Mouse (Mus musculus) lung, postnatal 36 days (tissue): ENCODE results near the gene Gba.
"Not testable (repeated sequence)": the region's sequence is repeated elsewhere in the genome, so short reads cannot be mapped to it uniquely, and the experiment has no call there.

Experiments used
- DNase-seq: peaks from one replicate; pipeline ENCODE4 v3.0.0; 2022; ENCODE audit warnings: mixed read lengths

Gba gene

DNA sequence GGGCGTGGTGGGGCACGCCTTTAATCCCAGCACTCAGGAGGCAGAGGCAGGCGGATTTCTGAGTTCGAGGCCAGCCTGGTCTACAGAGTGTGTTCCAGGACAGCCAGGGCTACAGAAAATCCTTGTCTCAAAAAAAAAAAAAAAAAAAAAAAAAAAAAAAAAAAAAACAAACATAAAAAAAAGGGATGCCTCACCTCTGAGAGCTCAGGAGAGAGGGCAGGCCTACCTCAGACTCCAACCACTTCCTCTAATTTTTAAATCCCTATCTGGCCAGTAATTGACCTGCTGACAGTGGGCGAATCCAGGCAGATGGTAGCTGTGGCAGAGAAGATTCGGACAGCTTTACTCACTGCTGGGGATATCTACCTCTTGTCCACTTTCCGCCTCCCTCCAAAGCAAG, 13.7 kb downstream of the Gba start:
- DNase-seq, result not testable (repeated sequence)

DNA sequence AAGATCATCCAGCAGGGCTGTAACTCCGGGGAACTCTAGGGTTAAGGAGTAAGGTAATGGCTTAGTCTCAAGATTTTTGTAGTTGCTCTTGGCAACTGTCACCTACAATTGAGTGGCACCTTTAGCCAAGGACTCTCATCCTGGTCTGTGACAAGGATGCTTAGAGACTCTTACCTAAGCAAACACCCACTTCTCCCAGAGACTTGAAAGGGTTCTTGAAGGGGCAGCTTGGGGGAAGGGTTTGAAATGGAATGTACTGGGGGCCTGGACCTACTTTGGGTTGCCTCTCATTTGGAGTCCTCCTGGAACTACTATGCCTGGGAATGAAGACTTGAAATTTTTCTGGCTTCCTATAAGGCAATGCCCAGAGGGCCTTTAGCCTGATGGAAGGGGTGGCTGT, 15.5 kb downstream of the Gba start:
- DNase-seq, result peak; percentile 83

DNA sequence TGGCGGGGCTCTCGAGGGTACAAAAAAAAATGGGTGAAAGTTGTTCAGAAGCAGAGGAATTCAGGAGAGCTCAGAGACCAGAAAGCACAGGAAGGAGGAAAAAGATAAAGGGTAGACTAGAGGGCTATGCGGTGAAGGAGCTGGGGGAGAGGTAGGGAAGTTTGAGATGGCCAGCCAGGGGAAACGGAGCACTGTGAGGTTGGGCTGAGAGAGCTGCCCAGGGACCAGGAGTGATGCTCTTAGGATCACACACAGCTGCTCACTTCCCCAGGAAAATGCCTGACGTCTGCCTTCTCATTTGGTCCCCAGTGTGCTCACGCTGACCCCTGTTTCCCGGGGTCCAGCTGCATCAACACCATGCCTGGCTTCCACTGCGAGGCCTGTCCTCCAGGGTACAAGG, 16.8 kb downstream of the Gba start:
- DNase-seq, result no peak

DNA sequence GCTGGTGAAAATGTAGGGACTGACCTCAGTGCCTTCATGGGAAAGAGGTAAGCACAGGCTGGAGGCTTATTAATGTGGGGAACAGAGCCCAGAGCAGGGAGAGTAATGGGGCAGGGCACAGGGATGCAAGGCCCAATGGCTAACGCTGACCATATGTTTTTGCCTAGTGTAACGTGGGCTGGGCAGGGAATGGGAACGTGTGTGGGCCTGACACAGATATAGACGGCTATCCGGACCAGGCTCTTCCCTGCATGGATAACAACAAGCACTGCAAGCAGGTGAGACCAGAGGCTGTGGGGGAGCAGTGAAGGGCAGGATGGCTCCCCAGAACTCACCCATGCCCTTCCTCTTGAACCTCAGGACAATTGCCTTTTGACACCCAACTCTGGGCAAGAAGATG, 18.4 kb downstream of the Gba start:
- DNase-seq, result no peak

DNA sequence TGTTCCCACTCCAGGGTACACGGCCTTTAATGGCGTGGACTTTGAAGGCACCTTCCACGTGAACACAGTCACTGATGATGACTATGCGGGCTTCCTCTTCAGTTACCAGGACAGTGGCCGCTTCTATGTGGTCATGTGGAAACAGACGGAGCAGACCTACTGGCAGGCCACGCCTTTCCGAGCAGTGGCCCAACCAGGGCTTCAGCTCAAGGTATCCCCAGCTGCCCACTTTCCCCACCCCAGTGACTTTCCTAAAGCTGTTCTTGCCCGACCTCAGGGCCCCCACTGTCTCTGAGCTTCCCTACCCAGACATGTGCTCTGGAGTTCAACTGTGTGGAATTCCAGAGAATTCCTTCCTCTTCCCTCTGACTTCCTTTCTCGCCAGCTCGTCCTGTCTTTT, 22.1 kb downstream of the Gba start:
- no peak for DNase-seq

DNA sequence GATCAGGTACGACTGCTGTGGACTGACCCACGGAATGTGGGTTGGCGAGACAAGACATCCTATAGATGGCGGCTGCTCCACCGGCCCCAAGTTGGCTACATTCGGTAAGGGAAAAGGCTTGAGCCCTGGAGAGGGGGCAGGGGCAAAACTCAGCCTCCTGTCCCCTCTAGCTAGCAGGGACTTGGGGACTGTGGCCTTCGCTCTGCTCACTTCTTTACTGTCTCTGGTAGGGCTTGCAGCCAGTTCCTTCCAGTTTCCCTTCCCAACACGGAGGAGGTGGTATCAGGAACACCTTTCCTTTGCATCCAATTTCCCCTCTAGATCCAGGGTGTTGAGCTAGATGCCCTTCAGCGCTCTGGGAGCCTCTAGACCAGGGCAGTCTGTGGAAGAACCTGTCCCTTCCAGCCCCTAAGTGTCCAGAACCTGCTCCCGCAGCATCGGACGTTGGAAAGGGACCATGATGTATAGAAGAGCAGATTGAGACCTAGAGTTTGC, 22.6 kb downstream of the Gba start:
- no peak for DNase-seq

DNA sequence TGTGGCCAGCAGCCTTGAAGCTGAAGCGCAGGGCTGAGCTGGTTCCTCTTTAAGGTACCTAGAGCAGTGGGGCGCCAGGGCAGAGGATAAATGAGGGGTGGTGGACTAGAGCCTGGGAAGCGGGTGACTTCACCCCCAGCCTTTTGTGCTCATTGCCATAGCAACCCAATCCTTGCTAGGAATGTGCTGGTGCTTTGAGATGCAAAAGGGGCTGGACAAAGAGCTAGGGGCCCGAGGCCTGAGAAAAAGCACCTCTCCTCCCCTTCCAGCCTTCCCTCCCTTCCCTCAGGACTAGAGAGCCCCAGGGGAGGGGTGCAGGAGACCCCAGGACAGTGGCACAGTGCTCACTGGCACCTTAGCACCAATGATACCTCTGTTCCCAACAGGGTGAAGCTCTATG, 23.2 kb downstream of the Gba start:
- no peak for DNase-seq

DNA sequence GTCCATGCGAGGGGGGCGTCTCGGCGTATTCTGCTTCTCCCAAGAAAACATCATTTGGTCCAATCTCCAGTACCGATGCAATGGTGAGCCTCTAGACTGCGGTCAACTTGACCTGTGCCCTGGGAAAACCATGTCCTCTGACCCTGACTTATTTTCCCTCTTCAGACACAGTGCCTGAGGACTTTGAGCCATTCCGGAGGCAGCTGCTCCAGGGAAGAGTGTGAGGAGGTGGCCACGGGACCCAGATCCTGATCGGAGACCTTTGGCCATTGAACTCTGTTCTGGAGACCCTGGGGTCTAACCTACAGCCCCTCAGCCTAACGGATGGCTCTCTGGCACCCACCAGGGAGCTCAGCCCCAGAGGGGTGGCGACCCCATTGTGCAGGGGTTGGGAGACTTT, 23.6 kb downstream of the Gba start:
- no peak for DNase-seq

DNA sequence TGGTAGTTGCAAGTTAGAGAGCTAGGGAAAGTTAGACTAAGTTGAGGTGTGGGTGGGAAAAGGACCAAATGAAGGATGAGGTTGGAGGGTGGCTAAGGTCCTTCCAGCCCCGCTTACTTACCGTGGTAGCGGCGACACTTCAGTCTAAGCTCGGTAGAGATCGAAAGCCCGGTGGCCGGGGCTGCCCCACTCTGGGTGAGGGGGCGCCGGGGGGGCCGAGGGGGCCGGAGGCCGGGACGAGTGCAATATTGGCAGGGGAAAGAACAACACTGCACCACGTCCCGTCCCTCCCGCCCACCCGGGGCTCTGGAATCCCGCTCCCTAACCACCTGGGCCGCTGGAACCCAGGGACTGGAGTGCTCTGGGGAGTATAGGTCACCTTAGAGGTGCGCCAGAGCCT, 24.2 kb downstream of the Gba start, which contains the start of gene Mtx1:
TSS of gene Mtx1 (minus strand) at position 189 of the 400 bp plus-strand sequence.
- DNase-seq, result no peak

DNA sequence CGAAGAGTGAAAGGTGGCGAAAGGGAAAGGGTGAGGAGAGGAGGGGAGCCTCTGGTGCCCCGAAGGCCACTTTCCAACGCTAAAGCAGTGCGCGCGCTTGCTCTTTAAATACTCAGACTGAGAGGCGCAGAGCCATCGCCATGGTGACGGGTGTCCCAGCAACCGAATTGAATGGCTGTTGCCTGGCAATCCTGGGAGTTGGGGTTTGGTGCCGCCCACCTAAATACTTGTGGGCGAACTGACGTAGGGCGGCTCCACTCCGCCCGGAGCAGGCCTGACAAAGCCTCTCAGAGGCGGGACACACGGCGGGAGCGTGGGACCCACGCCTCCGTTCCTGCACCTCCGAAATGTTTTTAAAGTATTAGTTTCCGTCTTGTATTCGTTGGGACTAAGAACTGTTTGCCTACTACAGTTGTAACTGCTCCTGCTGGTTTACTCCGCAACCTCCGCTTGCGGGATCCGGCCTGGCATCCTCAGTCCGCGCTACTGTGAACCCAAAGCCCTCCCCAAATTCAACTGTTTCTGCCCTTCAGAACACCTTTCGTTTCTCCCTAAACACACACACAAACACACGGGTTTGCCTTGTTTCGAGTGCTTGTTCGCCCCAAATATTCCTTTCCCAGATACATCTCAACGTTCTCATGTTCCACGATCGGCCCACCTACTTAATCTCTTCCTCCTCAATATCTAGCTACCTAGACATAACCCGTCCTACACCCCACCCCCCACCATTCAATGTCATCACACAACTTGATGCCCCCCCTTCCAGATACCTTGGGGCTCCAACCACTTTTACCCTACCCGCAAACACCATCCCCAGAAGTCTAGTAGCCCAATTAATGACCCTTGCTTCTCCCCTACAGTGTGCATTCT, 24.8 kb downstream of the Gba start:
- DNase-seq, result peak; percentile 97

DNA sequence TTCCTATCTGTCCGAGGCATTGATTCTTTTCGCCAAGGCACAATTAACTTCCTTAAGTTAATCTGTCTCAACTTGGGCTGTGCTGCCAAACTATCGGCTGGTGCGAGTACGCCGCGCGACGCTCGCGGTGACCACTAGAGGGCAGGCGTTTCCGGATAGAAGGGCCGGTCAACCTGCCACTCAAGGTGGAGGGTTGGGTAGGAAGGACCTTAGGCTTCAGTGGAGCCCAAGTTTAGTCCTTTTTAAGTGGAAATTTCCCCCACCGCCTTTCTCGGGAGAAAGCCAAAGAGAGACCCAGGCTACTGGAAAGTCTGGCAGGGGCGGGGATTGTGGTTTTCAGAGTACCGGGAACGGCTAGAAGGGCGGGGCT, 25.4 kb downstream of the Gba start:
- DNase-seq, result peak; percentile 96

DNA sequence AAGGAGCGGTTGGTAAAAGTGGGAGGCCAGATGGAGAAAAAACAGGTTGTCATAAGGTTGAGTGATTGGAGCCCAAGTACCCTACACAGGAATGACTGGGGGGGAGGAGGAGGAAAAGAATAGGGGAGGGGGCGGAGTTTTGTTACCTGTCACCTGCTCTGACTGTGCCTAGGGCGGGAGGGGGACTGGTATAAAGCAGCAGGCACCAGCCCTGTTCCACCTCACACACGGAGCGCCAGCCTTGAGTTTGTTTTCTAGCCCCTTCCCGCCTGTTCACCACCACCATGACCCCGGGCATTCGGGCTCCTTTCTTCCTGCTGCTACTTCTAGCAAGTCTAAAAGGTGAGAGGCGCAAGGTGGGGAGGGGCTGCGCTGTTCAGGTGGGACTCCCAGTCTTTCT, 26.1 kb downstream of the Gba start, which contains the start of gene Muc1:
TSS of gene Muc1 (plus strand) at position 222 of the 400 bp plus-strand sequence.
- peak; percentile 82 for DNase-seq

DNA sequence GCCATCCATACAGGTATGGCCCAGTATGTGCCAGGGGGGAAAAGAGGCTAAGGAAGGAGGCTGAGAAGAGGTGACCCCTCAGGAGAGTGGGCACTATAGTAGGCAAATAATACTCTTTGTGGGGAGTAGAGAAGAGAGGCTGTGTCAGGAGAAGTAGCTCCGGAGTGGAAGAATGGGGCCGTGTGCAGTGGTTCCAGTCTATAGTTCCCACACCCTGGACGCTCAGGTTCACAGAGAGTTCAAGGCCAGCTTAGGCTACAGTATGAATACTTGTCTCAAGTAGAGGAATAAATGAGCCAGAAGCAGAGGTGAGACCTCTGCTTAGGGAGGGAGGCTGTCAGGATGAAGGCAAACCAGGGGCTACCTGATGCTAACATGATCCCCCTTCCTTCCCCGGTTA, 26.5 kb downstream of the Gba start:
- no peak for DNase-seq

DNA sequence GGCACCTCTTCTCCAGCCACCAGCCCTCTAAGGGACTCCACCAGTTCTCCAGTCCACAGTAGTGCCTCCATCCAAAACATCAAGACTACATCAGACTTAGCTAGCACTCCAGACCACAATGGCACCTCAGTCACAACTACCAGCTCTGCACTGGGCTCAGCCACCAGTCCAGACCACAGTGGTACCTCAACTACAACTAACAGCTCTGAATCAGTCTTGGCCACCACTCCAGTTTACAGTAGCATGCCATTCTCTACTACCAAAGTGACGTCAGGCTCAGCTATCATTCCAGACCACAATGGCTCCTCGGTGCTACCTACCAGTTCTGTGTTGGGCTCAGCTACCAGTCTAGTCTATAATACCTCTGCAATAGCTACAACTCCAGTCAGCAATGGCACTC, 27.8 kb downstream of the Gba start:
- no peak for DNase-seq

DNA sequence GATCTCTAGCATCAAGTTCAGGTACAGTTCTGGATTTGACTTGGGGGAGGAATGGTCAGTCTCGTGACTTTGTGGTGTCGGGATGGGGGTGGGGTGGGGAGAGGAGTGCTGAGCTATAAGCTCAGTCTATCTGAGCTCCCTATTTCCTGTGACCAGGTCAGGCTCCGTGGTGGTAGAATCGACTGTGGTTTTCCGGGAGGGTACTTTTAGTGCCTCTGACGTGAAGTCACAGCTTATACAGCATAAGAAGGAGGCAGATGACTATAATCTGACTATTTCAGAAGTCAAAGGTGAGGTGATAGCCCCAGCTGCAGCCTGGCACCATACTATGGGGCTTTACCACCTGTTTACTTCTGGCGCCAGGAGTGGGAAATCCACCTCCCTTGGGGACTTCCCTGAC, 28.6 kb downstream of the Gba start:
- no peak for DNase-seq

DNA sequence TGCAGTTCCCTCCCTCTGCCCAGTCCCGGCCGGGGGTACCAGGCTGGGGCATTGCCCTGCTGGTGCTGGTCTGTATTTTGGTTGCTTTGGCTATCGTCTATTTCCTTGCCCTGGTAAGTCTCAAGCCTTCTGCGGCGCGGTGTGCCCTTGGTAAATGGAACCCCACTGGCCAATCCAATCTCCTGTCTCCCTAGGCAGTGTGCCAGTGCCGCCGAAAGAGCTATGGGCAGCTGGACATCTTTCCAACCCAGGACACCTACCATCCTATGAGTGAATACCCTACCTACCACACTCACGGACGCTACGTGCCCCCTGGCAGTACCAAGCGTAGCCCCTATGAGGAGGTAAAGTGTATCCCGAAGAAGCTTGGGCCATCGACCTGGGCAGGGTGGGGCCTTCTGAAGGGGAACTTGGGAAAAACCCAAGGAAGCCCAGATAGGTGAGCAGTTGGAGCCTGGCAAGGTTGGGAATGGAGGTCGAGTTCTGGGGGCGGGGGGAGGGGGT, 29.1 kb downstream of the Gba start:
- DNase-seq, result no peak

DNA sequence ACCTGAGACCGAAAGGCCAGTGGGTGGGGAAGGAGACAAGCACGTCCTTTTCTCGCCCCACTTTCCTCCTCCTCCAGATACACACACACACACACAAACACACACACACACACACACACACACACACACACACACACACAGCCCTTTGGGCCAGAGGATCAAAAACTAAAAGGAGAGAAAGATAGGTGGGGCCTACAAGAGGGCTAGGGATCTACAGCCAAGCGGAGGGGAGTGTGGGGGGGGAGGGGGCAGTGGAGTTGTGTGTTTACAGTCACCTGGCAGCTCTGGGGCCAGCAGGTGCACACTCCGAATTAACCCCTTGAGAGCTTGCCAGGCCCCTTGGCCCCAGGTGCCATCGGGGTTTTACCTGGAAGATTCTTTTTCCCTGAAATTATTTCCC, 29.9 kb downstream of the Gba start:
- DNase-seq, result peak; percentile 81

DNA sequence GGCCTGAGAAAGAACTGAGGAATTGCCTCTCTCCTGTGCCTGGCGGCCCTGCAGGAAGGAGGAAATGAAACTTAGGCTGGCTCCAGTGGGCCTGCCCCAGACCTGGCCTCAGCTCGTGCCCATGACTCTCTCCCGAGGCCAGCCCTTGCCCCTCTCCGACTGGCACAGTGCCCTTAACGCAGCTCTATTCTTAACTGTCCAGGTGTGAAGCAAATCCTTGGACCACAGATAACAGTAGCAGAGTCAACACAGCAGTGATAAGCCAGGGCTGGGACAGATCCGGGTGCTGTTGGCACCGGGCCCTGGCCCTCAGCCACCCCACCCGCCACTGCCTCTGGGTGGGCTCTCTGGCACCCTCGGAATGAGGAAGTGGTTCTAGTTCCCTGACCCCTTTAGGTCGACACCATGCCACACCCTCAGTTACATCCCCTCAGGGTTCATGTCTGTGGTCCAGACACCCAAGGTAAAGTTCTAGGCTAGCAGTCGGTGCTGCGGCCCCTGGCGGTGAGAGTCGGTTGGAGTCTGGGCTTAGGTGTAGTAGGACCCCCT, 30.9 kb downstream of the Gba start:
- peak; percentile 75 for DNase-seq

DNA sequence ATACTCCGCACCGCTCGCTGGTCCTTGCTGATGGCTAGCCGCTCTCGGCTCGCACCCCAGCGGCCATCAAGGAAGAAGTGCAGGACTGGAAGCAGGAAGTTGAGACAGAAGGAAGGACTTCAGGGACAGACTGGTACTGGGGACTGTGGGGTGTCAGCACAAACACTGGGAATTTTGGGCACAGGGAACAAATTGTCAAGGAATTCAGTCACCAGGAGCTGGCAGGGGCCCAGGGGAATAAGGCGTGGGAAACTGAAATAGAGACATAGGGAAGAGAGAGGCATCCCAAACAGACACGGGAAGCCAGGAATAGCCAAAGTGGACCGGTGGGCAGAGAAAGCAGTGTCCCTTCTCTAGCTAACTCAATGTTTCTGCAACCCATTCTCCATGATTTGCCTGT, 33.8 kb downstream of the Gba start:
- DNase-seq, result no peak

DNA sequence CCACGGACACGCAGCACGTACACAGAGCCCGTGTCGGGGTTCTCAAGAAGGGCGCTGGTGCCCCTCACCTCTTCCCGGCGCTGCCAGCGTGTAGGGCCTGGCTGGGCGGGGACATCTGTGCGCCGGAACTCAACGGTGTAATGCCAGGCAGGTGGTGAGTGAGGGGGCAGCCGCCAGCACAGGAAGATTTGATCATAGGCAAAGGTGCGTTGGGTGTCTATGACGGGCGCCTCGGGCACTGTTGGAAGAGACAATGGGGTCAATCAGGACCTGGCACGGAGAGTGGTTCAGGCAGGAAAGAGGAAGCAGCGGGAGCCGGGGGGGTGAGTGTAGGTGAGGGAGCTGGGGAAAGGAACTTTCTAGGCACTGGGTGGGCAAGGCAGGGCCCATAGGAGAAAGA, 35.0 kb downstream of the Gba start:
- DNase-seq, result no peak

DNA sequence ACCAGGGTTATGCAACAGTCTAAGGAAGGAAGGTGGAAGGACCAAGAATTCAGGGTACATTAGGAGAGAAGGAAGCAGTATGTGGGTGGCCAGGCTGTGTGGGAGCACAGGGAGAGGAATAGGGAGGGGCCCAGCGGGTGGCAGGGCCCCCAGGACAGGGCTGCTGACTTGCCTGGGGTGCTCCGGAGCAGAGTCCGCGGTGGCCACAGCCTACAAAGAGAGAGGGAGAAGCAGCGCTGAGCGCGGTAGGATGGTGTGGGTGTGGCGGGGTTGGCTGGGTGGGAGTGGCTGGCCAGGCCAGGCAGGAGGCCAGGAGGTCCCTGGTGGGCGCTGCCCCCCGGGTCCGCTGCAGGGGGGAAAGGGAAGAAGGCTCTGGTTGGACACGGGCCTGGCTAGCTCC, 35.8 kb downstream of the Gba start:
- peak; percentile 54 for DNase-seq

DNA sequence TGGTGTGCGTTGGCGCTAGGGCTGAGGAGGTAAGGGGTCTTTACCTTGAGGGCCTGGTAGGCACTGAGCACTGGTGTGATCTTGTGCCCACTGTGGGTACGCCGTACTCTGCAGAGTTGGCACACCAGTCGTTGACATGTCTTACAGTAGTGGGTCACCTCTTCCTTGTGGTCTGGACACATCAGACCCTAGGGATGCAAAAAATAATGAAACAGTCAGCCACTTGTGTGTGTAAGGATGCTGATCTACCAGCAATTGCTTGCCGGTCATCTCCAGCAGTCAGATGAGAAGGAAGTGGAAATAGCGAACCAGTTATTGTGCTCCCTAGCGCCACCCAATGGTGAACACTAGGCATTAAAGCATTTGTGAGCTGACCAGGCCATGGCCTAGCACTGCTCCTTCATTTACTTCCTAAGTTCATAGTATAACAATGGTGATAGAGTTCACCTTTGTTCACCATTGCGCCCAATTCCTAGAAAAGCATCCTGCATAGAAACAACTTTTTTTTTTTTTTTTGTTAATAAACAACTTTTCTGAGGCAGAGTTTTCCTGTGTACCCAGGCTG, 39.7 kb downstream of the Gba start:
- DNase-seq, result peak; percentile 76

DNA sequence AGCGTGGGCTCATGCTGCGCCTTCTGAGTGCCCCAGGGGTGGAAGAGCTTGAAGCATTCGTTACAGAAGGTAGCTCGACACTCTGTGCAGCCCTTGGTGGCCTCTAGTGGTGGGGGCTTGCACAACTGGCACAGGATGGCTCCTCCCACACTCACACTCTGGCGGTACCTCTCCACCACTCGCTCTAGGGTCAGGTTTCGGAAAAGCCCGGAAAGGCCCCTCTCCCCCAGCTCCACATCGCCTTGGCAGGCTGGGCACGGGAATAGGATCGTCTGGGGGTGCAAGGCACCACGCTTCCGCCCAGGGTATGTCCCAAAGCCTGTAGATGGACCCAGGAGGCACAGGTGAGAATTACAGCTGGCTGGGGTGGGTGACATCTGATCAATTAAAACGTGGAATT, 40.9 kb downstream of the Gba start:
- peak; percentile 89 for DNase-seq
